Mouse (Mus musculus) spleen, adult 2 months (tissue): ENCODE measurements around the gene Calhm6. TPM values are rescaled to one million over a fixed set of nuclear protein-coding genes. Genes with fewer than 3 reads are reported as not detected.

Source experiments
- DNase-seq, 2 experiments: peaks; one replicate each; pipeline versions ENCODE4 v3.0.0 to v3.0.0-alpha.2; 2012 to 2021; ENCODE audit warnings: low spot score in 2 of 2, low read depth in 1 of 2
- H3K27ac ChIP-seq: fragments of 200-500 bp; 2 replicates; pipeline ENCODE4 v1.5.1; 2012; ENCODE audit warnings: low read length, inconsistent platforms; ENCODE audit not compliant: insufficient read depth
- H3K27me3 ChIP-seq: fragments of 200-500 bp; 2 replicates; pipeline ENCODE4 v1.6.1; 2012; ENCODE audit warnings: mild to moderate bottlenecking, moderate library complexity, low read length, inconsistent platforms; ENCODE audit not compliant: control insufficient read depth, insufficient read depth
- H3K36me3 ChIP-seq: fragments of 200-500 bp; 2 replicates; pipeline ENCODE4 v1.6.1; 2012; ENCODE audit warnings: mild to moderate bottlenecking, low read length, inconsistent platforms; ENCODE audit not compliant: control insufficient read depth, insufficient read depth
- H3K4me1 ChIP-seq: fragments of 200-500 bp; 2 replicates; pipeline ENCODE4 v1.6.1; 2011; ENCODE audit warnings: inconsistent platforms; ENCODE audit not compliant: control insufficient read depth, insufficient read depth, insufficient read length
- H3K4me3 ChIP-seq: fragments of 200-500 bp; 2 replicates; pipeline ENCODE4 v1.5.1; 2011; ENCODE audit warnings: mild to moderate bottlenecking, inconsistent platforms; ENCODE audit not compliant: insufficient read depth, insufficient read length; ENCODE audit errors: extremely low read depth
- CTCF ChIP-seq: fragments of 200-500 bp; IDR thresholded peaks from 2 replicates; pipeline ENCODE4 v1.5.1; 2011; ENCODE audit warnings: mild to moderate bottlenecking, inconsistent platforms; ENCODE audit not compliant: insufficient read depth, insufficient read length, insufficient replicate concordance; ENCODE audit errors: extremely low read depth
- POLR2A ChIP-seq: fragments of 200-500 bp; IDR thresholded peaks from 2 replicates; pipeline ENCODE4 v1.6.1; 2011; ENCODE audit warnings: low read depth, low read length, inconsistent platforms
- WGBS: fragments of 180-500 bp; shearing (Covaris S2); methylation state at CpG from one replicate; pipeline ENCODE4 v1.1.7; 2018; 5-methylcytosine and 5-hydroxymethylcytosine counted together
- polyA plus RNA-seq: library from polyadenylated mRNA; depleted of rRNA; stranded (reverse); fragments of >200 nt; gene quantifications from 2 replicates; pipeline ENCODE4 v1.2.3, GENCODE M21; 2012

Gene Calhm6
- polyA plus RNA-seq, 1 experiment: 32.0 TPM

DNA sequence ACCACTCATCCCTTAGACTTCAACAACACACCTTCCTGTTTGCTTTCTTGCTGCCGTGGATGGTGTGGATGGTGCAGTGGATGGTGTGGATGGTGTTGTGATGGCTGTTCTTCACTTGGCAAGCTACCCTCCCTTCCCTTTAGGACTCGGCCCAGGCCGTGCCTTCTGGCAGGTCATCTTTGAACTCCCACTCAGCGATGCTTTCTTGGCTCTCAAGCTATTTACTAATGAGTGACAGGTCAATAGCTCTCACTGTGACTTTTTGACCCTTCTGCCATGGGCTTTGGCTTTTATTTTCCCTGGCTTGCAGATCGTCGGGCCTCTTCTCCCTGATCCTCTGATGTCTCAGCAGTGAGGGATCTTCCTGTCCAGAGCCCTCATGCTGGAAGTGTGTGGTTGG lies 8.6 kb upstream of the Calhm6 start:
- Histone ChIP-seq H3K4me3 (no peak overlapping the region), H3K4me1 (peaks cover 4% of the 10 kb centered on the region; the same call in 1 of the 2 replicates), H3K27ac (no peak overlapping the region), H3K36me3 (no peaks in the 10 kb centered on the region), H3K27me3 (no peaks in the 10 kb centered on the region)
- 79% methylated on average over 6 of the region's 6 CpGs for WGBS
- TF ChIP-seq CTCF: no peak
- TF ChIP-seq POLR2A: no peak
- no peak for DNase-seq

GRCm38 (mm10) chr10:34131356-34131755 lies 3.6 kb upstream of the Calhm6 start:
- H3K27me3 ChIP-seq: no peaks in the 10 kb centered on the region
- TF ChIP-seq POLR2A: no peak
- no peak for TF ChIP-seq CTCF
- H3K36me3 ChIP-seq: no peaks in the 10 kb centered on the region
- H3K27ac ChIP-seq: no peak overlapping the region
- WGBS: 15% methylated on average over 2 of the region's 2 CpGs
- H3K4me3 ChIP-seq: no peak overlapping the region
- peak in 1 of 2 experiments; percentile 45 for DNase-seq
- H3K4me1 ChIP-seq: peaks cover 6% of the 10 kb centered on the region; the same call in 1 of the 2 replicates

DNA sequence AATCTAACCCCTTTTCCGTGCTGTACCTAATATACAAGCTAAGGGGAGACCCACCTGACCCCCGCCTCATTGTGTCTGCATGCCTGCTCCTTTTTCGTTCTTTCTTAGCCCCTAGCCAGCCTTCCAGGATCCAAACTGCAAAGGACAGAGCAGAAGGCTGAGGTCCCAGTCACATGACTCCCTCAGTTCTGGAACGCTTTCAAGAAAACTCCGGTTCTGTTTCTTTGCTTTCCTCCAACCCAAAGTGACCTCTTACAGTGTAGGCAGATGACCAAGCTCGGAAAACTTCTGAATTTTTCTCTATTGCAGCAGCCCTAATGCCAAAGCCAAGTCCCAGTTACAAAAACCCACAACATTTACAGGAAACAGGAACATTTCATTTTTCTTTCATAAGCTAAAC lies 607 bp upstream of the Calhm6 start:
- no peak for DNase-seq
- no peak overlapping the region for H3K4me3 ChIP-seq
- peaks cover 9% of the 10 kb centered on the region; the same call in 1 of the 2 replicates for H3K4me1 ChIP-seq
- WGBS: 61% methylated on average over 6 of the region's 6 CpGs
- peak overlapping the region; percentile 87 for H3K27ac ChIP-seq
- H3K27me3 ChIP-seq: no peaks in the 10 kb centered on the region
- no peaks in the 10 kb centered on the region for H3K36me3 ChIP-seq
- TF ChIP-seq CTCF: no peak

- no peak for TF ChIP-seq POLR2A
- no peak for TF ChIP-seq CTCF
- no peak overlapping the region for H3K4me3 ChIP-seq
- 47% methylated on average over 2 of the region's 2 CpGs for WGBS
- DNase-seq: no peak
- H3K27ac ChIP-seq: 0 out of 2 replicates have a peak overlapping the region, but pooled peaks have one; percentile 1
- H3K27me3 ChIP-seq: no peaks in the 10 kb centered on the region
- H3K36me3 ChIP-seq: no peaks in the 10 kb centered on the region
- peaks cover 15% of the 10 kb centered on the region for H3K4me1 ChIP-seq
Observed at GRCm38 (mm10) chr10:34118421-34118820, 9.4 kb downstream of the Calhm6 start.

DNA sequence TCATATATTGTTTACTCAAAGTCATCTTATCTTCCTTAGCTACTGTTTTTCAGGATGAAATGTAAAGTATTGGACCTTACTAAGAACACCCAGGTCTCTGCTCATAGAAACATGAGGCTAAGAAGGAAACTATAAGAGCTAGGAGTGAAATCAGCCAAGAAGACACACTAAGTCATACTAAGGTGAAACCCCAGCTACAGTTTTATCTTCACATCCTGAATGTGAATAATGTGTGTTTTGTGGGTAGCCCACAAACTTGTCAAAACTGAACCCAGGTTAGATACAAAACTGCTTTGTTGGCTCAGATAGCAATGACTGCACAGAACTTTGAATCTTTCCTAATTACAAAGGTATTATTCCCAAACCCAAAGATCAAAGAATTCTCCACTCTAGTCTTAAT lies 10.0 kb downstream of the Calhm6 start:
- no peak for TF ChIP-seq CTCF
- no peak for TF ChIP-seq POLR2A
- peaks cover 15% of the 10 kb centered on the region for H3K4me1 ChIP-seq
- H3K36me3 ChIP-seq: no peaks in the 10 kb centered on the region
- DNase-seq: no peak
- no peak overlapping the region for H3K27ac ChIP-seq
- H3K27me3 ChIP-seq: no peaks in the 10 kb centered on the region
- H3K4me3 ChIP-seq: no peak overlapping the region

- no peaks in the 10 kb centered on the region for H3K36me3 ChIP-seq
- no peak for TF ChIP-seq POLR2A
- no peak for TF ChIP-seq CTCF
- H3K4me1 ChIP-seq: peaks cover 15% of the 10 kb centered on the region
- 40% methylated on average over 3 of the region's 3 CpGs for WGBS
- no peaks in the 10 kb centered on the region for H3K27me3 ChIP-seq
- no peak overlapping the region for H3K4me3 ChIP-seq
- DNase-seq: no peak
- H3K27ac ChIP-seq: no peak overlapping the region
Observed at GRCm38 (mm10) chr10:34117131-34117530, 10.7 kb downstream of the Calhm6 start.

DNA sequence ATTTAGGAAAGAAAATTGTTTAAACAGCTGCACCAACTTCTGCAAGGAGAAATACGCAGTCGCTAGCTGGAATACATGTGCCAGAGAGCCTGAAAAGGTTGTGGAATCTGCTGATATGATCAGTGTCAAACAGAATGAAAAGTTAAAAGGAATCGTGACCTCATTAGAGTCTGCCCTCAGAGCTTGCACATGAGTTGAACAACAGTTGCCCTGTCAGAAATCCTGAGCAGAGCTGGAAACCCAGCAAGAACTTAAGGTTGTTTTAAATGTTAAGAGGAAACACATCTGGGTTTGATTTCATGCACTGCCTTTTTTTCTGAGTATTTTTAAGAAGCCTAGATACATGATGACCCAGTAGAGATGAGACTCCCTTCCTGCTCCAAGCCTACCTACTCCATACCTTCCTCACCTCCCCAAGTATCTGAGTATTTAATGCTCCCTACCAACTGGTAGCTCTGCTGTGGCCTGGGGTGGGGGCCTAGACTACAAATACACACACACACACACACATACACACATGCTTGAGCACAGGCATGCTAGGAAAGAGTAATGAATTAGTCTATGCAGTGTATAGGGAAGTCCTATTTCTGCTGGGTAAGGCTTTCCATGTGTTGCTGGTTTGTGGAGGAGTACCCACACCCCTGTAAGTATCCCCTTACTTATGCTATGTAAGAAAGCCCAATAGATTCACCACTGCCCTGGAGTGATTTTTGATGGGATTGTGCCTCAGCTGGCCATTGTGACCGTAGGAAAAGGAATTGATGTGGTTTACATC lies 15.6 kb downstream of the Calhm6 start:
- H3K27me3 ChIP-seq: no peaks in the 10 kb centered on the region
- 80% methylated on average over 4 of the region's 4 CpGs for WGBS
- no peak overlapping the region for H3K27ac ChIP-seq
- H3K36me3 ChIP-seq: no peaks in the 10 kb centered on the region
- no peak overlapping the region for H3K4me3 ChIP-seq
- peaks cover 4% of the 10 kb centered on the region; the same call in 1 of the 2 replicates for H3K4me1 ChIP-seq
- TF ChIP-seq CTCF (no peak), POLR2A (no peak)
- DNase-seq: no peak
